Mouse (Mus musculus) CH12.LX (cell line): ENCODE results near the gene Samd1. TPM values are rescaled to one million over a fixed set of nuclear protein-coding genes. Genes with fewer than 3 reads are reported as not detected.

ENCODE experiments used
- DNase-seq: peaks from one replicate; pipeline ENCODE4 v3.0.0-alpha.2; 2013; ENCODE audit errors: extremely low read depth
- H3K27ac ChIP-seq: 2 replicates; pipeline ENCODE4 v1.5.1; 2012; ENCODE audit warnings: low read depth, mild to moderate bottlenecking, control low read depth, moderate library complexity; ENCODE audit not compliant: insufficient read depth
- H3K27me3 ChIP-seq: replicated peaks from 2 replicates; pipeline ENCODE3; 2012; ENCODE audit warnings: inconsistent platforms
- H3K36me3 ChIP-seq, 2 experiments: replicated peaks in 1 of 2; 2 replicates each; pipeline versions ENCODE3 to v1.6.1; 2012; ENCODE audit warnings: inconsistent platforms in 1 of 2, low read length in 1 of 2, mild to moderate bottlenecking in 1 of 2, mixed read lengths in 1 of 2, moderate library complexity in 1 of 2; ENCODE audit not compliant: control insufficient read depth in 1 of 2, insufficient read depth in 1 of 2
- H3K4me1 ChIP-seq, 2 experiments: 2 replicates each; pipeline ENCODE4 v1.6.1; 2012; ENCODE audit warnings: inconsistent platforms in 1 of 2, moderate library complexity in 1 of 2; ENCODE audit not compliant: insufficient read depth in 2 of 2, control insufficient read depth in 1 of 2
- H3K4me2 ChIP-seq: 2 replicates; pipeline ENCODE4 v1.6.1; 2012; ENCODE audit warnings: low read depth, mild to moderate bottlenecking, control low read depth; ENCODE audit not compliant: poor library complexity, insufficient read depth, severe bottlenecking
- H3K4me3 ChIP-seq, 3 experiments: fragments of 150-350 bp in 1 of 3; sonication (generic) in 1 of 3; replicated peaks in 1 of 3; 2 replicates each; pipeline versions ENCODE3 to v1.5.1; 2011 to 2012; ENCODE audit warnings: low read depth in 2 of 3, low read length in 2 of 3, mild to moderate bottlenecking in 2 of 3, moderate library complexity in 2 of 3, control low read depth in 1 of 3, improper control_type of control experiment in 1 of 3, inconsistent platforms in 1 of 3, mixed read lengths in 1 of 3; ENCODE audit not compliant: poor library complexity in 1 of 3
- H3K79me2 ChIP-seq: replicated peaks from 2 replicates; pipeline ENCODE4 v1.6.1; 2012; ENCODE audit warnings: mild to moderate bottlenecking, moderate library complexity; ENCODE audit not compliant: control insufficient read depth, poor library complexity, insufficient read depth, severe bottlenecking; ENCODE audit errors: extremely low read depth
- H3K9ac ChIP-seq: 2 replicates; pipeline ENCODE4 v1.6.1; 2012; ENCODE audit warnings: low read depth, mild to moderate bottlenecking, control low read depth, moderate library complexity; ENCODE audit not compliant: insufficient read depth
- H3K9me3 ChIP-seq: replicated peaks from 2 replicates; pipeline ENCODE3; 2012; ENCODE audit warnings: low read length, inconsistent platforms, mixed read lengths
- CHD2 ChIP-seq: IDR thresholded peaks from 2 replicates; pipeline ENCODE4 v1.6.1; 2011; ENCODE audit warnings: low read length, improper control_type of control experiment
- CTCF ChIP-seq, 2 experiments: IDR thresholded peaks in 1 of 2; conservative IDR thresholded peaks in 1 of 2; 2 replicates each; pipeline ENCODE4 v1.5.1; 2011 to 2012; ENCODE audit warnings: low read depth in 2 of 2, low read length in 2 of 2, improper control_type of control experiment in 1 of 2, inconsistent platforms in 1 of 2, mild to moderate bottlenecking in 1 of 2, moderate library complexity in 1 of 2
- E2F4 ChIP-seq: IDR thresholded peaks from 2 replicates; pipeline ENCODE4 v1.6.1; 2011; ENCODE audit warnings: low read depth, low read length, improper control_type of control experiment; ENCODE audit not compliant: insufficient replicate concordance
- EP300 ChIP-seq: IDR thresholded peaks from 2 replicates; pipeline ENCODE4 v1.6.1; 2011; ENCODE audit warnings: low read length, improper control_type of control experiment
- IRF4 ChIP-seq: IDR thresholded peaks from 2 replicates; pipeline ENCODE4 v1.6.1; 2014; ENCODE audit warnings: low read depth, mild to moderate bottlenecking, inconsistent platforms, low read length, improper control_type of control experiment
- MAFK ChIP-seq: IDR thresholded peaks from 2 replicates; pipeline ENCODE4 v1.6.1; 2011; ENCODE audit warnings: low read length, improper control_type of control experiment; ENCODE audit not compliant: insufficient replicate concordance
- MEF2A ChIP-seq: IDR thresholded peaks from 2 replicates; pipeline ENCODE4 v1.6.1; 2014; ENCODE audit warnings: low read depth, mild to moderate bottlenecking, inconsistent platforms, low read length, improper control_type of control experiment, borderline replicate concordance
- MYC ChIP-seq: IDR thresholded peaks from 2 replicates; pipeline ENCODE4 v1.6.1; 2011; ENCODE audit warnings: low read depth, mild to moderate bottlenecking, improper control_type of control experiment, low read length
- NRF1 ChIP-seq: IDR thresholded peaks from 2 replicates; pipeline ENCODE4 v1.6.1; 2014; ENCODE audit warnings: low read depth, mild to moderate bottlenecking, inconsistent platforms, low read length, improper control_type of control experiment, moderate library complexity
- POLR2AphosphoS2 ChIP-seq: IDR thresholded peaks from 2 replicates; pipeline ENCODE4 v1.6.1; 2011; ENCODE audit warnings: low read depth, low read length, improper control_type of control experiment
- RAD21 ChIP-seq: IDR thresholded peaks from 2 replicates; pipeline ENCODE4 v1.6.1; 2011; ENCODE audit warnings: low read depth, mild to moderate bottlenecking, low read length, improper control_type of control experiment, moderate library complexity
- RCOR1 ChIP-seq: conservative IDR thresholded peaks from 2 replicates; pipeline ENCODE4 v1.6.1; 2012; ENCODE audit warnings: low read depth, mild to moderate bottlenecking, inconsistent platforms, low read length, improper control_type of control experiment
- SIN3A ChIP-seq: IDR thresholded peaks from 2 replicates; pipeline ENCODE4 v1.6.1; 2012; ENCODE audit warnings: low read length, improper control_type of control experiment, inconsistent platforms
- TBP ChIP-seq: conservative IDR thresholded peaks from 2 replicates; pipeline ENCODE4 v1.6.1; 2011; ENCODE audit warnings: low read depth, low read length, improper control_type of control experiment
- TCF12 ChIP-seq: IDR thresholded peaks from 2 replicates; pipeline ENCODE4 v1.6.1; 2014; ENCODE audit warnings: low read depth, mild to moderate bottlenecking, inconsistent platforms, low read length, improper control_type of control experiment
- UBTF ChIP-seq: IDR thresholded peaks from 2 replicates; pipeline ENCODE4 v1.6.1; 2012; ENCODE audit warnings: low read depth, mild to moderate bottlenecking, inconsistent platforms, low read length, improper control_type of control experiment, moderate library complexity
- USF1 ChIP-seq: IDR thresholded peaks from 2 replicates; pipeline ENCODE4 v1.6.1; 2014; ENCODE audit warnings: low read depth, mild to moderate bottlenecking, inconsistent platforms, low read length, improper control_type of control experiment
- USF2 ChIP-seq: conservative IDR thresholded peaks from 2 replicates; pipeline ENCODE4 v1.6.1; 2011; ENCODE audit warnings: low read depth, low read length, improper control_type of control experiment
- ZC3H11A ChIP-seq: IDR thresholded peaks from 2 replicates; pipeline ENCODE4 v1.6.1; 2012; ENCODE audit warnings: low read depth, mild to moderate bottlenecking, inconsistent platforms, low read length, improper control_type of control experiment
- ZKSCAN1 ChIP-seq: IDR thresholded peaks from 2 replicates; pipeline ENCODE4 v1.6.1; 2012; ENCODE audit warnings: low read depth, inconsistent platforms, low read length, improper control_type of control experiment, borderline replicate concordance
- ZMIZ1 ChIP-seq: IDR thresholded peaks from 2 replicates; pipeline ENCODE4 v1.6.1; 2012; ENCODE audit warnings: low read depth, mild to moderate bottlenecking, inconsistent platforms, low read length, improper control_type of control experiment
- ZNF384 ChIP-seq: IDR thresholded peaks from 2 replicates; pipeline ENCODE4 v1.6.1; 2012; ENCODE audit warnings: low read depth, low read length, improper control_type of control experiment, inconsistent platforms
- dilution Hi-C: fragments of 300-500 bp; cut with MboI; formaldehyde crosslinking; loops from 2 replicates; pipeline ENCODE4 v1.14.3; 2020; ENCODE audit warnings: low sequenced_read_pairs; ENCODE audit not compliant: extremely low pct_unique_long_range_greater_than_20kb, extremely low pct_ligation_motif_present
- in situ Hi-C: fragments of 300-500 bp; cut with MboI; formaldehyde crosslinking; loops from 3 replicates; pipeline ENCODE4 v1.14.3; 2019; ENCODE audit warnings: low sequenced_read_pairs, low pct_ligation_motif_present, low pct_unique_long_range_greater_than_20kb, mixed read lengths
- polyA plus RNA-seq: library from polyadenylated mRNA; unstranded; fragments of >175 nt; gene quantifications from 2 replicates; pipeline ENCODE4 v1.2.1, GENCODE M21; 2012; ENCODE audit warnings: low read depth; ENCODE audit not compliant: insufficient read length
- total RNA-seq, 2 experiments: library from RNA; depleted of rRNA; stranded (reverse); fragments of 300-350 nt in 1 of 2; fragments of >200 nt in 1 of 2; gene quantifications; 2 replicates each; pipeline ENCODE4 v1.2.3; 2012 to 2014

Samd1 gene
- total and polyA plus RNA-seq, 3 experiments = 42.1 to 54.5 (median 42.3) TPM

GRCm38 (mm10) chr8:83994030-83994429 is 3.4 kb upstream of the Samd1 start:
- Histone ChIP-seq H3K27me3 (no peaks in the 10 kb centered on the region), H3K4me1 (peaks cover 2 to 20% of the 10 kb centered on the region in 2 experiments), H3K27ac (no peak overlapping the region), H3K9me3 (no peaks in the 10 kb centered on the region)
- TF ChIP-seq TBP = no peak
- peak; percentile 77 for TF ChIP-seq ZNF384
- TF ChIP-seq, all 38 proteins: peak for 1
- DNase-seq = no peak
- dilution Hi-C loops (no loop called here), in situ Hi-C loops (no loop called here)
- Histone ChIP-seq H3K79me2 (peaks cover 2% of the 10 kb centered on the region; the same call in 1 of the 2 replicates), H3K4me2 (no peak overlapping the region), H3K4me3 (no peak overlapping the region), H3K36me3 (peaks cover 18 to 32% of the 10 kb centered on the region in 2 experiments), H3K9ac (no peak overlapping the region)

GRCm38 (mm10) chr8:83995973-83996372 is 1.5 kb upstream of the Samd1 start:
- Histone ChIP-seq H3K79me2 (peaks cover 3% of the 10 kb centered on the region; the same call in 1 of the 2 replicates), H3K27me3 (no peaks in the 10 kb centered on the region), H3K27ac (no peak overlapping the region), H3K36me3 (peaks cover 13 to 36% of the 10 kb centered on the region in 2 experiments), H3K9ac (0 out of 2 replicates have a peak overlapping the region, but pooled peaks have one; percentile 78), H3K4me2 (peak overlapping the region; percentile 18; the same call in 1 of the 2 replicates), H3K4me3 (no peak overlapping the region), H3K4me1 (peaks cover 10 to 25% of the 10 kb centered on the region in 2 experiments), H3K9me3 (no peaks in the 10 kb centered on the region)
- DNase-seq = no peak
- in situ Hi-C loops = no loop called here
- TF ChIP-seq MYC (no peak), RAD21 (no peak), IRF4 (no peak)
- dilution Hi-C loops = no loop called here

DNA sequence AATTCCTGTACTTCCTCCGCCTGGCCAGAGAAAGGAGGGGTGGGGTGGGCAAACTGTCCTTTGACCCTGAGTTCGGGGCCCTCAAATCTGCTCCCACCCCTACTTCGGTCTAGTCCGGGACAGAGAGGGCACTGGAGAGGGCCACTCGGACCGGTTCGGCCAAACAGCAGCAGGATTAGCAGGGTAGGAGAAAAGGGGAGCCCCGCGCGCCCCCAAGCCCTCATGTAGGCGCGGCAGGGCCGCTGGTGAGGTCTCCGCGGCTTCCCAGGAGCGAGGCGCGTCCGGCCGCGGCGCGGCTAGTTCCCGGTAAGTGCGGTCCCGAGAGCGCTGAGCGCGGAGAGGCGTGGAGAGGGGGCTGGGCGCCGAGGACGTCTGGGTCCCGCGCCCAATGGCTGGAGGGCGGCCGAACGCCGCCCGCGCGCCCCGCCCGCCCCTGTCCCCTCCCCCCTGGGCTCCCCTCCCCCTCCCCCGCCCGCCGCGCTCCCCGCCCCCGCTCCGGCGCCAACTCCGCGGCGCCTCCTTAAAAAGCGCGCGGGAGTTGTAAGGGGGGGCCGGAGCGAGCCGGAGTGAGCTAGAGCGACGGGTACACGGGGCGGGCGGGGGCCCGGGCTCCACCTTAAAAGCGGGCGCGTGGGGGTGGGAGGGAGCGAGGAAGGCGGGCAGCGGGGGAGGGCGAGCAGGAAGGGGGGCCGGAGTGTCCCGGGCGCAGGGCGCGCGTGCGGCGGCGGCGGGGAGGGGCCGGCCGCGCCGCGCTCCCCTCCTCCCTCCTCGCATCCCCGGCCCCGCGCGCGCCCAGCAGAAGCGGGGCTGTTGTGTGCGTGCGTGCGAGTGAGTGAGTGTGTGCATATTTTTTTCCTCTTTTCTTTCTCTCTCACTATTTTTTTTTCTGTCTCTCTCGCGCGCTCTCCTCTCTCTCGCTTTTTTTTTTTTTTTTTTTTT is 636 bp upstream of the Samd1 start:
- peak; percentile 77 for DNase-seq
- in situ Hi-C loops = no loop called here
- peaks cover 3% of the 10 kb centered on the region; the same call in 1 of the 2 replicates for H3K79me2 ChIP-seq
- H3K27me3 ChIP-seq = no peaks in the 10 kb centered on the region
- peak overlapping the region; percentile 81 for H3K9ac ChIP-seq
- peaks cover 10 to 25% of the 10 kb centered on the region in 2 experiments for H3K4me1 ChIP-seq
- H3K4me2 ChIP-seq = peak overlapping the region; percentile 18
- H3K4me3 ChIP-seq = peak overlapping the region; percentile 32 to 71 (median 71)
- peaks cover 14 to 36% of the 10 kb centered on the region in 2 experiments for H3K36me3 ChIP-seq
- dilution Hi-C loops = no loop called here
- peak overlapping the region; percentile 51; the same call in 1 of the 2 replicates for H3K27ac ChIP-seq
- H3K9me3 ChIP-seq = no peaks in the 10 kb centered on the region
- no peak for TF ChIP-seq POLR2AphosphoS2
- TF ChIP-seq ZNF384 = peak; percentile 93
- no peak for TF ChIP-seq E2F4
- TF ChIP-seq MEF2A = no peak
- no peak for TF ChIP-seq RAD21
- peak; percentile 78 for TF ChIP-seq CHD2
- TF ChIP-seq ZMIZ1 = peak; percentile 53; the same call in 1 of the 2 replicates
- TF ChIP-seq MYC = no peak
- no peak for TF ChIP-seq ZC3H11A
- TF ChIP-seq USF1 = no peak
- no peak for TF ChIP-seq NRF1
- TF ChIP-seq TCF12 = peak; percentile 68
- TF ChIP-seq UBTF = no peak
- no peak for TF ChIP-seq MAFK
- TF ChIP-seq ZKSCAN1 = no peak
- TF ChIP-seq CTCF (conservative IDR thresholded peaks at IDR 0.05 in 1 of 2, IDR thresholded peaks at IDR 0.05 in 1 of 2; ENCODE audit: low read depth in 2 of 2, low read length in 2 of 2) = no peak
- TF ChIP-seq SIN3A = no peak
- no peak; the same call in 1 of the 2 replicates for TF ChIP-seq IRF4
- TF ChIP-seq RCOR1 = no peak
- TF ChIP-seq EP300 = no peak
- no peak for TF ChIP-seq USF2
